Mouse (Mus musculus) MEL (cell line): Measurements from ENCODE around the gene Rhobtb1.

Experiments used
- CTCF ChIP-seq, 3 experiments: IDR thresholded peaks in 2 of 3; conservative IDR thresholded peaks in 1 of 3; 2 replicates each; pipeline ENCODE4 v1.5.1; 2011 to 2012; ENCODE audit warnings: low read length in 3 of 3, low read depth in 2 of 3, mild to moderate bottlenecking in 2 of 3, improper control_type of control experiment in 1 of 3, inconsistent platforms in 1 of 3, mixed read lengths in 1 of 3, moderate library complexity in 1 of 3; ENCODE audit not compliant: control insufficient read depth in 1 of 3, insufficient read depth in 1 of 3, poor library complexity in 1 of 3, severe bottlenecking in 1 of 3
- ELF1 ChIP-seq: IDR thresholded peaks from 2 replicates; pipeline ENCODE4 v1.6.1; 2014; ENCODE audit warnings: low read depth, mild to moderate bottlenecking, inconsistent platforms, low read length, improper control_type of control experiment, moderate library complexity
- HCFC1 ChIP-seq: IDR thresholded peaks from 2 replicates; pipeline ENCODE4 v1.6.1; 2012; ENCODE audit warnings: low read depth, mild to moderate bottlenecking, inconsistent platforms, low read length, improper control_type of control experiment, moderate library complexity
- MAX ChIP-seq: IDR thresholded peaks from 2 replicates; pipeline ENCODE4 v1.6.1; 2011; ENCODE audit warnings: low read length, improper control_type of control experiment
- MAZ ChIP-seq: IDR thresholded peaks from 2 replicates; pipeline ENCODE4 v1.6.1; 2012; ENCODE audit warnings: low read depth, mild to moderate bottlenecking, inconsistent platforms, low read length, improper control_type of control experiment
- MXI1 ChIP-seq: IDR thresholded peaks from 2 replicates; pipeline ENCODE4 v1.6.1; 2011; ENCODE audit warnings: mild to moderate bottlenecking, low read depth, low read length, improper control_type of control experiment
- NELFE ChIP-seq: IDR thresholded peaks from 2 replicates; pipeline ENCODE4 v1.6.1; 2011; ENCODE audit warnings: low read depth, low read length, improper control_type of control experiment
- POLR2A ChIP-seq, 2 experiments: IDR thresholded peaks; 2 replicates each; pipeline ENCODE4 v1.6.1; 2011 to 2012; ENCODE audit warnings: low read length in 2 of 2, mild to moderate bottlenecking in 2 of 2, control low read depth in 1 of 2, improper control_type of control experiment in 1 of 2, low read depth in 1 of 2, moderate library complexity in 1 of 2; ENCODE audit not compliant: control insufficient read depth in 1 of 2, insufficient read depth in 1 of 2, poor library complexity in 1 of 2
- RAD21 ChIP-seq: IDR thresholded peaks from 2 replicates; pipeline ENCODE4 v1.6.1; 2011; ENCODE audit warnings: mild to moderate bottlenecking, low read depth, low read length, improper control_type of control experiment
- RCOR1 ChIP-seq: IDR thresholded peaks from 2 replicates; pipeline ENCODE4 v1.6.1; 2012; ENCODE audit warnings: low read depth, mild to moderate bottlenecking, inconsistent platforms, low read length, improper control_type of control experiment
- SIN3A ChIP-seq: IDR thresholded peaks from 2 replicates; pipeline ENCODE4 v1.6.1; 2012; ENCODE audit warnings: low read length, improper control_type of control experiment, inconsistent platforms
- TAL1 ChIP-seq: IDR thresholded peaks from 2 replicates; pipeline ENCODE4 v1.6.1; 2012; ENCODE audit warnings: mild to moderate bottlenecking, inconsistent platforms, low read length, moderate library complexity, mixed read lengths
- USF1 ChIP-seq: IDR thresholded peaks from 2 replicates; pipeline ENCODE4 v1.6.1; 2014; ENCODE audit warnings: low read depth, mild to moderate bottlenecking, inconsistent platforms, low read length, improper control_type of control experiment, moderate library complexity

DNA sequence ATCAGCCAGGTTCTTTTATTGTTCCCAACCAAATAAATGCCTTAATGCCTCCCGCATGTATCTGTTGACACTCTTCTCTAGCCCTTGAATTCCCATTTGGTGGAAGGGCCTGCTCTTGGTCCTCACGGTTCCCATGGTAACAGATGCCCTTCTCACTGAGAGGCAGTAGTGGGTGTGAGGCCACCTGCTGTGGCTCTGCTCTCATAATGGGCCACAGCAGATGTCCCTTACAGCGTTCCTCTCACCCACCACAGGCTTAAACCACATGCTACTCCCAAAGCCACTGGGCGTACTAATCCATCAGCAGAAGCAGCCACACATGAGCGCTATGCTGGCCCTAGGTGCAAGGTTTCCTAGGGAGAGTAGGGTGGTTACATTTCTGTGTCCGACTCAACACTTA is 87.1 kb downstream of the Rhobtb1 start:
- TF ChIP-seq MXI1 (no peak), CTCF (IDR thresholded peaks at IDR 0.05 in 2 of 3, conservative IDR thresholded peaks at IDR 0.05 in 1 of 3; ENCODE audit: control insufficient read depth in 1 of 3, insufficient read depth in 1 of 3, low read depth in 2 of 3, low read length in 3 of 3, poor library complexity in 1 of 3, severe bottlenecking in 1 of 3) (no peak), SIN3A (no peak), HCFC1 (no peak), MAZ (no peak), USF1 (no peak), POLR2A (IDR thresholded peaks at IDR 0.05; ENCODE audit: control insufficient read depth in 1 of 2, insufficient read depth in 1 of 2, low read depth in 1 of 2, low read length in 2 of 2, poor library complexity in 1 of 2) (no peak), RCOR1 (no peak), NELFE (no peak), TAL1 (no peak), RAD21 (no peak), MAX (no peak), ELF1 (no peak)
